Mouse (Mus musculus) heart, embryonic 16.5 days (tissue): Measurements from ENCODE around the gene Wnt1. TPM values are rescaled to one million over a fixed set of nuclear protein-coding genes. Genes with fewer than 3 reads are reported as not detected.
A peak's percentile ranks its signal among the peaks of the same experiment; 100 is the strongest.

ENCODE experiments used
- ATAC-seq: fragments of 200-750 bp; cut with Nextera tagmentation; replicated peaks from 2 replicates; pipeline ENCODE4 v1.8.0; 2017; ENCODE audit warnings: moderate number of reproducible peaks; ENCODE audit not compliant: insufficient read depth, low FRiP score; ENCODE audit errors: extremely low read depth
- H3K27ac ChIP-seq: fragments of 300-500 bp; sonication (generic); 2 replicates; pipeline ENCODE4 v1.5.1; 2014; ENCODE audit warnings: mild to moderate bottlenecking, low read length, control low read depth, moderate library complexity
- H3K27me3 ChIP-seq: fragments of 300-500 bp; sonication (generic); 2 replicates; pipeline ENCODE4 v1.6.1; 2014; ENCODE audit warnings: low read length, mixed read lengths; ENCODE audit not compliant: control insufficient read depth, insufficient read depth
- H3K36me3 ChIP-seq: fragments of 300-500 bp; sonication (generic); 2 replicates; pipeline ENCODE4 v1.6.1; 2014; ENCODE audit not compliant: control insufficient read depth, insufficient read depth
- H3K4me1 ChIP-seq: fragments of 300-500 bp; sonication (generic); 2 replicates; pipeline ENCODE4 v1.6.1; 2014; ENCODE audit warnings: low read length, mixed read lengths; ENCODE audit not compliant: control insufficient read depth, insufficient read depth
- H3K4me2 ChIP-seq: fragments of 300-500 bp; sonication (generic); 2 replicates; pipeline ENCODE4 v1.6.1; 2014; ENCODE audit warnings: low read depth, mild to moderate bottlenecking, control low read depth, low read length
- H3K4me3 ChIP-seq: fragments of 300-500 bp; sonication (generic); 2 replicates; pipeline ENCODE4 v1.5.1; 2014; ENCODE audit warnings: mild to moderate bottlenecking, control low read depth, low read length
- H3K9ac ChIP-seq: fragments of 300-500 bp; sonication (generic); 2 replicates; pipeline ENCODE4 v1.6.1; 2014; ENCODE audit warnings: low read length, control low read depth
- H3K9me3 ChIP-seq: fragments of 300-500 bp; sonication (generic); replicated peaks from 2 replicates; pipeline ENCODE4 v1.6.1; 2016; ENCODE audit warnings: low read length; ENCODE audit not compliant: control insufficient read depth
- WGBS: fragments of 180-500 bp; shearing (Covaris S2); extraction: QIAGEN DNeasy Blood & Tissue Kit; methylation state at CpG from one replicate; pipeline ENCODE4 v1.1.7; 2014; 5-methylcytosine and 5-hydroxymethylcytosine counted together
- polyA plus RNA-seq: library from polyadenylated mRNA; unstranded; fragments of >200 nt; fragmentation: Nextera tagmentation; extraction: Ambion mirVana; gene quantifications from 2 replicates; pipeline ENCODE4 v1.2.1, GENCODE M21; 2015

Gene Wnt1
- polyA plus RNA-seq, 1 experiment from 2014 or later, result not detected

- Histone ChIP-seq H3K27ac (no peak overlapping the region), H3K9ac (no peak overlapping the region), H3K4me1 (no peaks in the 10 kb centered on the region), H3K9me3 (no peaks in the 10 kb centered on the region), H3K4me2 (no peak overlapping the region), H3K4me3 (no peak overlapping the region), H3K27me3 (no peaks in the 10 kb centered on the region), H3K36me3 (0 out of 2 replicates have a peak, but pooled peaks cover 2% of the 10 kb centered on the region)
- no peak for ATAC-seq
- WGBS, result 81% methylated on average over 2 of the region's 2 CpGs
Observed at GRCm38 (mm10) chr15:98754125-98754524, 35.5 kb upstream of the Wnt1 start.

GRCm38 (mm10) chr15:98762201-98762621 is 27.4 kb upstream of the Wnt1 start:
- ATAC-seq, result peak; percentile 72
- Histone ChIP-seq H3K36me3 (0 out of 2 replicates have a peak, but pooled peaks cover 7% of the 10 kb centered on the region), H3K27ac (peak overlapping the region; percentile 85), H3K9me3 (no peaks in the 10 kb centered on the region), H3K4me2 (peak overlapping the region; percentile 84), H3K27me3 (peaks cover 9% of the 10 kb centered on the region), H3K9ac (peak overlapping the region; percentile 86), H3K4me1 (peaks cover 12% of the 10 kb centered on the region), H3K4me3 (peak overlapping the region; percentile 99)
- under 1% methylated on average over 22 of the region's 24 CpGs for WGBS

DNA sequence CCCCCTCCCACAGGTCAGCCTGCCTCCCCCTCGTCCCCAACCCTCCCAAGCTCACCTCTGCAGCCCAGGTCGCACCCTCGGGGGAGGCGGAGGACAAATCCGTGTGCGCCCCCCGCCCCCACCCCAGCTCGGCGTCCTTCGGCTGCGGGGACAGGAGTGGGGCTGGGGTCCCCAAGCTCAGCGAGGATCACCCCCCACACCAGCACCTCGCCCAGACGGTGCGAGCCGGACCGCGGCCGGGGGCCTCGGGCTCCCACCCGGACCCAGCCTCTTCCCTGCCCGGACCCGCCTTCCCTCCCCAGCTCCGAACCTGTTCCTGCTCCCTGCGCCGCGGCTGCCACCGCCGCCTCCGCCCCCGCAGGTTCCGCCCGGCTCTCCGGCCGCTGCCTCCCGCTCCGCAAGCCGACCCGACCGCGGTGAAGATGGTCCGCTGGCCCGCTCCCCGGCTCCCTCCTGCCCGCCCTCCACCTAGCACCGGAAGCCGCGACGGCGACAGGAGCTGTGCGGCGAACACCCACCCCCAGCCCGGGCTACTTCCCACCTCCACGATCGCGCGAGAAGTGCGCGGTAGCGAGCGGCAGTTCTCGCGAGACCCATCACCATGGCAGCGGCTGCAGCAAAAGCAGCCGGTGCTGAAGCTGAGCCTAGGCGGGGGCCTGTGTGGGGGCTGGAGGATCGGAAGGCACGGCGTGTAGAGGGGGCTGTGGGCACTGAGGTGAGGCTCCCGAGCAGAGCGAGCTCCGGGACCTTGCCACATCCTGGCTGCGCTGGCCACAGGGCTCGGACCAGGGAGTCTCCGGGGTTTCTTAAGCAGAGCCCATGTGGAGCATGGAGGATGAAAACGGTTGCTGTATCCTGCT is 26.8 kb upstream of the Wnt1 start, which contains the start of gene Arf3:
Gene Arf3, minus strand, starts transcription at position 545 of the 860 bp plus-strand sequence.
- peaks cover 12% of the 10 kb centered on the region for H3K4me1 ChIP-seq
- peak within 1 kb of the TSS; percentile 84 for H3K4me2 ChIP-seq
- WGBS, result under 1% methylated on average over 75 of the region's 76 CpGs
- ATAC-seq, result peak; percentile 94
- H3K4me3 ChIP-seq, result peak within 1 kb of the TSS; percentile 99
- peak within 1 kb of the TSS; percentile 85 for H3K27ac ChIP-seq
- H3K27me3 ChIP-seq, result peaks cover 9% of the 10 kb centered on the region
- peak within 1 kb of the TSS; percentile 86 for H3K9ac ChIP-seq
- no peaks in the 10 kb centered on the region for H3K9me3 ChIP-seq
- 0 out of 2 replicates have a peak, but pooled peaks cover 7% of the 10 kb centered on the region for H3K36me3 ChIP-seq

DNA sequence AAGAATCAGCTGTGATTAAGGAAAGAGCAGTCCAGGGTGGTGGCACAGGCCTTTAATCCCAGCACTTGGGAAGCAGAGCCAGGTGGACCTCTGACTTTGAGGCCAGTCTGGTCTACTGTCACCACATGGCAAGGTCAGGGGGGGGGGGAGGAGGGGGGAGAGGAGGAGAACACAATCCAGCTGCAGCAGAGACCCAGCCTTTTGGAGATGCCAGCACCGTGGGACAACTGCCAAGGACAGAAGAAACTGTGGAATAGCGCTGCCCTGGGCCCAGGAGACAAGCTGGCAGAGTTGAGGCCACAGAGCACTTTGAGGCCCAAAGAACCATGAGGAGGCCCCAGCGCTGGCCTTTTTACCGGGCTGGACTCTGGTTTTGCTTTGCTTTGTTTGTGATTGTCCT is 23.7 kb upstream of the Wnt1 start:
- Histone ChIP-seq H3K4me3 (no peak overlapping the region), H3K27me3 (peaks cover 16% of the 10 kb centered on the region), H3K4me2 (no peak overlapping the region), H3K36me3 (no peaks in the 10 kb centered on the region), H3K9me3 (no peaks in the 10 kb centered on the region), H3K9ac (no peak overlapping the region), H3K4me1 (peaks cover 12% of the 10 kb centered on the region), H3K27ac (no peak overlapping the region)
- no peak for ATAC-seq
- WGBS, result 75% methylated on average over 4 of the region's 4 CpGs

DNA sequence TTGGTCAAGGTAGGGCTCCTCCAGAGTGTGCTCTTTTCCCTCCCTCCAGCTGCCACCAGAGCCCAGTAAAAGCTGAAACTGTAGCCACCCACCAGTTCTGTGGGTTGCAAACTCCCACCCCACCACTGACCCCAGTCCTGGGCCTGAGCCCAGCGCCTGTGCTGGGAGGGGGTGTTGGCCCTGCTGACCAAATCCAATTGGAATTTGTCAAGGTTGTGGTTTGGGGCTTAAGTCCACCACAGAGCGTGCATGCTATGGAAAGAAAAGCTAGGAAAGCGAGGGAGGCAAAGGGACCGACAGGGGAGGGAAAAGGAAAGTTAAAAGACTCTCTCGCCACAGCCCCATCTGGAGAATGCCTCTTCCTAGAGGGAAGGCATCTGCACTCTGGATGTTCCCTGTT is 21.4 kb upstream of the Wnt1 start:
- Histone ChIP-seq H3K4me3 (no peak overlapping the region), H3K4me1 (peaks cover 6% of the 10 kb centered on the region), H3K27me3 (peaks cover 28% of the 10 kb centered on the region), H3K4me2 (no peak overlapping the region), H3K9ac (no peak overlapping the region), H3K9me3 (no peaks in the 10 kb centered on the region), H3K36me3 (no peaks in the 10 kb centered on the region), H3K27ac (no peak overlapping the region)
- 33% methylated on average over 5 of the region's 5 CpGs for WGBS
- no peak for ATAC-seq

- ATAC-seq, result no peak
- no peaks in the 10 kb centered on the region for H3K9me3 ChIP-seq
- peak overlapping the region; percentile 72 for H3K4me2 ChIP-seq
- no peak overlapping the region for H3K27ac ChIP-seq
- H3K4me1 ChIP-seq, result peaks cover 6% of the 10 kb centered on the region
- peak overlapping the region; percentile 48 for H3K4me3 ChIP-seq
- WGBS, result 17% methylated on average over 12 of the region's 12 CpGs
- peaks cover 47% of the 10 kb centered on the region for H3K27me3 ChIP-seq
- H3K9ac ChIP-seq, result no peak overlapping the region
- H3K36me3 ChIP-seq, result no peaks in the 10 kb centered on the region
Observed at GRCm38 (mm10) chr15:98771813-98772425, 17.7 kb upstream of the Wnt1 start.

- ATAC-seq, result no peak
- peak overlapping the region; percentile 48 for H3K4me3 ChIP-seq
- H3K36me3 ChIP-seq, result no peaks in the 10 kb centered on the region
- peaks cover 13% of the 10 kb centered on the region for H3K4me1 ChIP-seq
- 4% methylated on average over 36 of the region's 36 CpGs for WGBS
- peak overlapping the region; percentile 72 for H3K4me2 ChIP-seq
- H3K9me3 ChIP-seq, result no peaks in the 10 kb centered on the region
- H3K27me3 ChIP-seq, result peaks cover 54% of the 10 kb centered on the region
- H3K27ac ChIP-seq, result no peak overlapping the region
- H3K9ac ChIP-seq, result peak overlapping the region; percentile 63
Observed at GRCm38 (mm10) chr15:98772511-98773211, 17.0 kb upstream of the Wnt1 start.

- no peak overlapping the region for H3K9ac ChIP-seq
- 18% methylated on average over 15 of the region's 15 CpGs for WGBS
- no peak overlapping the region for H3K4me3 ChIP-seq
- H3K36me3 ChIP-seq, result no peaks in the 10 kb centered on the region
- H3K4me1 ChIP-seq, result peaks cover 20% of the 10 kb centered on the region
- peaks cover 65% of the 10 kb centered on the region for H3K27me3 ChIP-seq
- H3K9me3 ChIP-seq, result no peaks in the 10 kb centered on the region
- no peak for ATAC-seq
- H3K27ac ChIP-seq, result no peak overlapping the region
- no peak overlapping the region for H3K4me2 ChIP-seq
Observed at GRCm38 (mm10) chr15:98774096-98774495, 15.6 kb upstream of the Wnt1 start.
